Comparison of ENCODE assay signal across 14 mouse cellular contexts in genomic region chr12:76326437-76327220, GRCm38 (mm10). TPM values are rescaled to one million over a fixed set of nuclear protein-coding genes. Genes with fewer than 3 reads are reported as not detected.
DNase-seq lines count a peak whose midpoint lies in the region; ATAC-seq lines count a peak whose summit lies in the region.
"Had no signal": no experiment of that assay in that cellular context is flagged by ENCODE, and none has a peak within 500 bp of the region (broad histone marks: within the 10 kb centered on the region; RNA-seq: fewer than 3 reads in every experiment).

No protein-coding gene starts in this region.

- intact Hi-C loops in left cerebral cortex, postnatal 14 days (cut with DNase I), result no loop called here

- DNase-seq in layer of hippocampus, postnatal 36 days, result peak; percentile 24 to 29
- DNase-seq in layer of hippocampus, adult 9-10 months (ENCODE audit: low spot score), result no peak
- DNase-seq in left cerebral cortex, postnatal 14 days (ENCODE audit: low spot score in 2 of 2), result peak; percentile 61 to 72
- peak; percentile 58 for DNase-seq in lung, postnatal 36 days
- no peak for DNase-seq in spleen, postnatal 10 days (ENCODE audit: low spot score in 2 of 2)
- DNase-seq in thymus, adult 18-20 months, result no peak
- no peak for DNase-seq in kidney, adult 11 months
- DNase-seq: adrenal gland, postnatal 25 days; cerebellum, postnatal 10 days; heart, adult 18-20 months; kidney, postnatal 10 days; liver, embryonic 13.5 days; thymus, postnatal 14 days had no signal

- peak; percentile 76 for ATAC-seq in frontal cortex, adult (ENCODE audit: low TSS enrichment)

RNA-seq across cellular contexts. Expression of gene Akap5, which starts 1.9 kb away (rescaled TPM):
- total RNA-seq in layer of hippocampus, postnatal 36 days (2021), result 10 to 100 TPM; 56.5 to 58.3 TPM
- total RNA-seq in left cerebral cortex, postnatal 14 days (2021), result 100 to 1,000 TPM; 109 to 111 TPM

RNA-seq across cellular contexts. Expression of gene Zbtb25, which starts 42.8 kb away (rescaled TPM):
- 10 to 100 TPM; 15.7 to 22.1 TPM for total RNA-seq in layer of hippocampus, postnatal 36 days (2021)
- total RNA-seq in left cerebral cortex, postnatal 14 days (2021), result 10 to 100 TPM; 17.0 to 18.0 TPM

RNA-seq across cellular contexts. Expression of gene Zbtb1, which starts 43.4 kb away (rescaled TPM):
- 1 to 10 TPM; 7.3 to 8.7 TPM for total RNA-seq in layer of hippocampus, postnatal 36 days (2021)
- 1 to 10 TPM; 4.7 to 4.9 TPM for total RNA-seq in left cerebral cortex, postnatal 14 days (2021)

Comparison
In these comparisons a context has a peak if more than half of its experiments do, and no peak if none do; other contexts are left out.
1. DNase-seq: peak in layer of hippocampus, postnatal 36 days (2 of 2), left cerebral cortex, postnatal 14 days (2 of 2) and lung, postnatal 36 days (single experiment); none in layer of hippocampus, adult 9-10 months (single experiment), spleen, postnatal 10 days (0 of 2), thymus, adult 18-20 months (0 of 2) and kidney, adult 11 months (single experiment).